Mouse (Mus musculus) liver, adult 2 months (tissue): Measurements from ENCODE around the gene Blzf1.

Experiments
- CTCF ChIP-seq: fragments of 200-500 bp; IDR thresholded peaks from 2 replicates; pipeline ENCODE4 v1.5.1; 2011; ENCODE audit warnings: low read depth, low read length, control low read depth
- POLR2A ChIP-seq: fragments of 200-500 bp; IDR thresholded peaks from 2 replicates; pipeline ENCODE4 v1.6.1; 2011; ENCODE audit warnings: low read length, control low read depth; ENCODE audit not compliant: insufficient read depth; ENCODE audit errors: extremely low read depth

GRCm38 (mm10) chr1:164294071-164294470, 13.2 kb downstream of the Blzf1 start:
- TF ChIP-seq CTCF (no peak), POLR2A (no peak)
